Mouse (Mus musculus) hindbrain, embryonic 15.5 days (tissue): ENCODE measurements around the gene Prss16. TPM values are rescaled to one million over a fixed set of nuclear protein-coding genes. Genes with fewer than 3 reads are reported as not detected.
A peak's percentile ranks its signal among the peaks of the same experiment; 100 is the strongest.

Experiments used
- ATAC-seq: fragments of 200-750 bp; cut with Nextera tagmentation; 2 replicates; pipeline ENCODE4 v1.8.0; 2017; ENCODE audit warnings: low read depth, moderate number of reproducible peaks, moderate TSS enrichment; ENCODE audit not compliant: low FRiP score
- H3K27ac ChIP-seq: fragments of 300-500 bp; sonication (generic); replicated peaks from 2 replicates; pipeline ENCODE4 v1.5.1; 2015; ENCODE audit warnings: mild to moderate bottlenecking, inconsistent platforms
- H3K27me3 ChIP-seq: fragments of 300-500 bp; sonication (generic); 2 replicates; pipeline ENCODE4 v1.6.1; 2015; ENCODE audit warnings: control low read depth, inconsistent platforms
- H3K36me3 ChIP-seq: fragments of 300-500 bp; sonication (generic); 2 replicates; pipeline ENCODE4 v1.6.1; 2015; ENCODE audit warnings: control low read depth, inconsistent platforms
- H3K4me1 ChIP-seq: fragments of 300-500 bp; sonication (generic); replicated peaks from 2 replicates; pipeline ENCODE4 v1.6.1; 2015; ENCODE audit warnings: control low read depth, inconsistent platforms
- H3K4me2 ChIP-seq: fragments of 300-500 bp; sonication (generic); 2 replicates; pipeline ENCODE4 v1.6.1; 2015; ENCODE audit warnings: moderate library complexity, mild to moderate bottlenecking, inconsistent platforms
- H3K4me3 ChIP-seq: fragments of 300-500 bp; sonication (generic); 2 replicates; pipeline ENCODE4 v1.5.1; 2015; ENCODE audit warnings: mild to moderate bottlenecking, inconsistent platforms
- H3K9ac ChIP-seq: fragments of 300-500 bp; sonication (generic); 2 replicates; pipeline ENCODE4 v1.6.1; 2015; ENCODE audit warnings: inconsistent platforms
- H3K9me3 ChIP-seq: fragments of 300-500 bp; sonication (generic); 2 replicates; pipeline ENCODE4 v1.6.1; 2016; ENCODE audit warnings: control low read depth, inconsistent platforms
- WGBS: fragments of 180-500 bp; shearing (Covaris S2); methylation state at CpG from one replicate; pipeline ENCODE4 v1.1.7; 2015; 5-methylcytosine and 5-hydroxymethylcytosine counted together
- microRNA-seq: library from miRNA; unstranded; fragments of <30 nt; microRNA quantifications from one replicate; pipeline ENCODE4, GENCODE M21; 2016
- polyA plus RNA-seq: library from polyadenylated mRNA; unstranded; fragments of >200 nt; fragmentation: Nextera tagmentation; extraction: Ambion mirVana; gene quantifications from 2 replicates; pipeline ENCODE4 v1.2.1, GENCODE M21; 2015

Gene Prss16
- polyA plus RNA-seq, 1 experiment from 2014 or later: not detected

- H3K4me2 ChIP-seq: peak overlapping the region; percentile 50
- WGBS: 3% methylated on average over 20 of the region's 20 CpGs
Measured at GRCm38 (mm10) chr13:21974726-21975473, 34.6 kb downstream of the Prss16 start.

GRCm38 (mm10) chr13:21974221-21974725 lies 35.3 kb downstream of the Prss16 start:
- H3K4me1 ChIP-seq: 0 out of 2 replicates have a peak, but pooled peaks cover 3% of the 10 kb centered on the region
- under 1% methylated on average over 23 of the region's 23 CpGs for WGBS
- H3K4me2 ChIP-seq: peak overlapping the region; percentile 50
- no peaks in the 10 kb centered on the region for H3K36me3 ChIP-seq
- H3K9me3 ChIP-seq: no peaks in the 10 kb centered on the region
- peak overlapping the region; percentile 63 for H3K9ac ChIP-seq
- H3K4me3 ChIP-seq: peak overlapping the region; percentile 61
- H3K27me3 ChIP-seq: peaks cover 14% of the 10 kb centered on the region
- peak overlapping the region; percentile 91 for H3K27ac ChIP-seq
- ATAC-seq: peak; percentile 85

More at GRCm38 (mm10) chr13:21974726-21975473, 34.6 kb downstream of the Prss16 start:
- Histone ChIP-seq H3K27ac (peak overlapping the region; percentile 91), H3K36me3 (no peaks in the 10 kb centered on the region), H3K4me3 (peak overlapping the region; percentile 61), H3K9me3 (no peaks in the 10 kb centered on the region), H3K27me3 (peaks cover 20% of the 10 kb centered on the region), H3K9ac (peak overlapping the region; percentile 63), H3K4me1 (0 out of 2 replicates have a peak, but pooled peaks cover 3% of the 10 kb centered on the region)
- ATAC-seq: peak; percentile 96

DNA sequence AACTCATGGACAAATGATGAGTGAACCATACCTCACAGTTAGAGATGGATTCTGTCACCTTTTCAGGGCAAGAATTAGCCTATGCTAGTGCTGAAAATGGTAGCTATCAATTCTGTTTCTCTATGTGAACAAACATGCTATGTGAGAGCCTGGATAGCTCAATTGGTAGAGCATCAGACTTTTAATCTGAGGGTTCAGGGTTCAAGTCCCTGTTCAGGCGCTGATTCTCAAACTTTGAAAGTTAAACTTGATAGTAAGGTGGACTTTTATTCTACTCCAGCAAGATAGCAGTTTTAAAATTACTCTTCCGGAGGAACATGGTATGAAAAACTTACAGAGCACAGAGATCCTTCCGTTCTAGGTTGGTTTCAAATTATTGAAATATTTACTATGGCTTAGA lies 37.9 kb downstream of the Prss16 start:
- 51% methylated on average over 3 of the region's 3 CpGs for WGBS
- H3K36me3 ChIP-seq: no peaks in the 10 kb centered on the region
- 0 out of 2 replicates have a peak, but pooled peaks cover 2% of the 10 kb centered on the region for H3K27me3 ChIP-seq
- H3K4me2 ChIP-seq: no peak overlapping the region
- 0 out of 2 replicates have a peak, but pooled peaks cover 3% of the 10 kb centered on the region for H3K4me1 ChIP-seq
- no peak overlapping the region for H3K27ac ChIP-seq
- ATAC-seq: no peak
- no peak overlapping the region for H3K4me3 ChIP-seq
- H3K9me3 ChIP-seq: no peaks in the 10 kb centered on the region
- no peak overlapping the region for H3K9ac ChIP-seq

DNA sequence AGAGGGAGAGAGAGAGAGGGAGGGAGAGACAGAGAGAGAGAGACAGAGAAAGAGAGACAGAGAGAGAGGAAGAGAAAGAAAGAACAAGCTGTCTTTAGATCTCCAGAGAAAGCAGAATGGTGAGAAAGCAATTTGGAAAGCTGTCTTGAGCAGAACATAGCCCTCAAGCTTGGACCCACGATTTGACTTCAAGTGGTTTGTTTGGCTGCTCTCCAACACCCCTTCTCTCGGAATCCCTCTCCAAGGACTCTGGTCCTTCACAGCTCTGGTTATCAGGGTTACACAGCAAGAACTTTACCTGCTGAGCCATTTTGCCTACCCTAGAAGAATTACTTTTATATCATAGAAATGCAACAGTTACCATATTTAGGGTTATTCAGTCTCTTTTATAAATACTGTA lies 39.7 kb downstream of the Prss16 start:
- no peaks in the 10 kb centered on the region for H3K9me3 ChIP-seq
- no peak overlapping the region for H3K4me2 ChIP-seq
- 0 out of 2 replicates have a peak, but pooled peaks cover 2% of the 10 kb centered on the region for H3K27me3 ChIP-seq
- no peak overlapping the region for H3K4me3 ChIP-seq
- H3K36me3 ChIP-seq: no peaks in the 10 kb centered on the region; the same call in 1 of the 2 replicates
- H3K4me1 ChIP-seq: 0 out of 2 replicates have a peak, but pooled peaks cover 3% of the 10 kb centered on the region
- no peak for ATAC-seq
- no peak overlapping the region for H3K9ac ChIP-seq
- WGBS: 63% methylated on average over 2 of the region's 2 CpGs
- no peak overlapping the region for H3K27ac ChIP-seq

- no peak overlapping the region for H3K27ac ChIP-seq
- H3K4me1 ChIP-seq: 0 out of 2 replicates have a peak, but pooled peaks cover 3% of the 10 kb centered on the region
- no peak for ATAC-seq
- H3K4me3 ChIP-seq: no peak overlapping the region
- H3K4me2 ChIP-seq: no peak overlapping the region
- H3K27me3 ChIP-seq: 0 out of 2 replicates have a peak, but pooled peaks cover 2% of the 10 kb centered on the region
- H3K9ac ChIP-seq: no peak overlapping the region
- 39% methylated on average over 1 of the region's 1 CpGs for WGBS
- no peaks in the 10 kb centered on the region; the same call in 1 of the 2 replicates for H3K36me3 ChIP-seq
- no peaks in the 10 kb centered on the region for H3K9me3 ChIP-seq
Measured at GRCm38 (mm10) chr13:21969269-21969668, 40.3 kb downstream of the Prss16 start.

Small RNA genes lying within 50 kb of the gene (microRNA-seq; reads per million reads assigned to microRNA genes)
- gene Gm44390 (not detected), gene Gm44486 (not detected)

Other genes starting within 250 kb of the Prss16 start
- 3.5 and 7.4 TPM in 2 replicates for gene Hist1h1b, start 229.1 kb downstream of the Prss16 start, polyA plus RNA-seq
- gene Hist1h3i, start 226.4 kb downstream of the Prss16 start, polyA plus RNA-seq: 28.0 and 43.0 TPM in 2 replicates
- 1.0 and 1.5 TPM in 2 replicates for gene Hist1h2an, start 222.5 kb downstream of the Prss16 start, polyA plus RNA-seq
- 0.44 and 0.58 TPM in 2 replicates for gene Hist1h2bp, start 222.3 kb downstream of the Prss16 start, polyA plus RNA-seq
- 4.9 and 7.3 TPM in 2 replicates for gene Hist1h2bq, start 199.5 kb downstream of the Prss16 start, polyA plus RNA-seq
- not detected in 2 replicates for gene Hist1h2ao, start 199.3 kb downstream of the Prss16 start, polyA plus RNA-seq
- gene Hist1h4m, start 198.0 kb downstream of the Prss16 start, polyA plus RNA-seq: not detected in 2 replicates
- gene Hist1h4n, start 177.5 kb downstream of the Prss16 start, polyA plus RNA-seq: 4.9 and 7.7 TPM in 2 replicates
- 669 and 801 TPM in 2 replicates for gene Hist1h2ap, start 176.2 kb downstream of the Prss16 start, polyA plus RNA-seq
- 4.7 and 7.1 TPM in 2 replicates for gene Hist1h2br, start 176.0 kb downstream of the Prss16 start, polyA plus RNA-seq
- gene Zfp184, start 64.6 kb downstream of the Prss16 start, polyA plus RNA-seq: 11.7 and 12.3 TPM in 2 replicates
- 0.08 TPM in 1 of 2 replicates, not detected in the other for gene Pom121l2, start 28.5 kb downstream of the Prss16 start, polyA plus RNA-seq
- gene Hist1h2ah, start 25.8 kb upstream of the Prss16 start, polyA plus RNA-seq: 1.7 and 2.2 TPM in 2 replicates
- gene Hist1h2bk, start 26.1 kb upstream of the Prss16 start, polyA plus RNA-seq: 1.2 and 1.5 TPM in 2 replicates
- gene Hist1h4i, start 31.6 kb upstream of the Prss16 start, polyA plus RNA-seq: 8.4 and 10.7 TPM in 2 replicates
- 6.5 and 10.3 TPM in 2 replicates for gene Hist1h2ag, start 33.2 kb upstream of the Prss16 start, polyA plus RNA-seq
- gene Hist1h2bj, start 33.5 kb upstream of the Prss16 start, polyA plus RNA-seq: 2.3 and 2.9 TPM in 2 replicates
- gene Vmn1r188, start 74.7 kb upstream of the Prss16 start, polyA plus RNA-seq: not detected in 2 replicates
- gene Vmn1r189, start 96.1 kb upstream of the Prss16 start, polyA plus RNA-seq: not detected in 2 replicates
- not detected in 2 replicates for gene Vmn1r191, start 174.2 kb upstream of the Prss16 start, polyA plus RNA-seq
- gene Vmn1r192, start 181.4 kb upstream of the Prss16 start, polyA plus RNA-seq: not detected in 2 replicates
- gene Vmn1r193, start 213.4 kb upstream of the Prss16 start, polyA plus RNA-seq: not detected in 2 replicates
- gene Vmn1r194, start 234.5 kb upstream of the Prss16 start, polyA plus RNA-seq: not detected in 2 replicates